Mouse (Mus musculus) CD8-positive naive resting alpha-beta T cell, adult 2 months (primary cell): ENCODE measurements around the gene Helz.

Source experiments
- DNase-seq, 2 experiments: peaks; one replicate each; pipeline ENCODE4 v3.0.0; 2022; ENCODE audit warnings: low read depth in 2 of 2, low spot score in 2 of 2

The Helz gene

DNA sequence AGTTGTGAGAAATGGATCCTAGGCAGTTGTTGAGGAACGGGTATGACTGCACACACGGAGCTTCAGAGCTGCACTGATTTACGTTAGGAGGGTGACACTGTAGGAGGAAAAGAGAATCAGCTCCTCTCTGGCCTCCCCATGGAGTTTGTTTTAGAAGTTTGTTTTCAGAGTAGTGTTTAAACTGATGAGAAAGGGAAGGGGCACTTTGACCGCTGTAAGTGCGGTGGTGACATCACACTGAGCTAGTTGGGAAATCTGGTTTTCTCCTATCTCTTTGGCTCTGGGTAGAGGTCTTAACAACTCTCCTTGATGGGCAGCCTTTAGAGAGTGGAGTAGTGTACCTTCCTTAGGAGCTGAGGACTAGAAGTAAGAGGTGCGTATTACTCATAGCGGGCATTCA, 58.0 kb downstream of the Helz start:
- DNase-seq: no peak

DNA sequence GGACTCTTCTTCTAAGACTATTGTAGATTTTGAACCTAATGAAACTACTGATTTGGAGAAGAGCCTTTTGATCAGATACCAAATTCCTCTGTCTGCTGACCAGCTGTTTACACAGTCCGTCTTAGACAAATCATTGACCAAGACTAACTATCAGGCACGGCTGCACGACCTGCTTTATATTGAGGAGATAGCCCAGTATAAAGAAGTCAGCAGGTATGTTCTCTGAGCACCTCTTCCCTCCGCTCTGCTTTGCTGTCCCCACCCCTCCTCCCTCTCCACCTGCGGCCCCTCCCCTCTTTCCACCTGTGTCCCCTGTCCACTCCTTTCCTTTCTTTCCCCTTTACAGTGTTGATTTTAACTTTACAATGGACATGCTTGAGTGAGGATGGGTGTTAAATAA, 66.2 kb downstream of the Helz start:
- no peak for DNase-seq

DNA sequence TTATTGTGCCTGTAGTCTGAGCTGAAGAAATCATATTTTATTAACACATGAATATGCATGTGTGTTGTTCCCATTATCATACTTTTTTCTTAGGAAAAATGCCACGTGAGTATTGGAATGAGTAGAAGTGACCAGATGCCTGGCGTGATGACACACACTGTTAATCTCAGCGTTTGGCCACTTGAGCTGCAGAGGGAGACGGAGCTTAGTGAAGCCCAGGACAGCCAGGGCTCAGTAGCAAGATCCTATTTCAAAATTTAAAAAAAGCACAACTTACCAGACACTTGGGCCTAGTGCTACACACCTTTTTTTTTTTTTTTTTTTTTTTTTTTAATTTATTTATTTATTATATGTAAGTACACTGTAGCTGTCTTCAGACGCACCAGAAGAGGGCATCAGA, 68.0 kb downstream of the Helz start:
- no peak for DNase-seq

DNA sequence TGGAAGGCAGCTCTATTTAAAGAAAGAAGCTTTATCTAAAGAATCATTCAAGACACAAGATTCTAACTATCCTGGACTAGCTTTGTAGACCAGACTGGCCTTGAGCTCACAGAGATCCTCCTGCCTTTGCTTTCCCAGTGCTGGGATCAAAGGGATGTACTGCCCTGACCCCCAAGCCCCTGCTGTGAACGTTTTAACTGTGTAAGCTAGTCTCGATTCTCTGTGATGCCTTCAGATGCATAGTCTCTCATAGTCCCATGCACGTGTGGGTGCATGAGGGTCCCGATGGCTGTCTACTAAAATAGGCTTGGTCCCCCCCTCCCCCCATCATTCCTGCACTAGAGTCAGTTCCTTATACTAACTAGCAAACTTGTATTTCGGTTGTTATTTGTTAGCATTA, 70.2 kb downstream of the Helz start:
- DNase-seq: no peak

DNA sequence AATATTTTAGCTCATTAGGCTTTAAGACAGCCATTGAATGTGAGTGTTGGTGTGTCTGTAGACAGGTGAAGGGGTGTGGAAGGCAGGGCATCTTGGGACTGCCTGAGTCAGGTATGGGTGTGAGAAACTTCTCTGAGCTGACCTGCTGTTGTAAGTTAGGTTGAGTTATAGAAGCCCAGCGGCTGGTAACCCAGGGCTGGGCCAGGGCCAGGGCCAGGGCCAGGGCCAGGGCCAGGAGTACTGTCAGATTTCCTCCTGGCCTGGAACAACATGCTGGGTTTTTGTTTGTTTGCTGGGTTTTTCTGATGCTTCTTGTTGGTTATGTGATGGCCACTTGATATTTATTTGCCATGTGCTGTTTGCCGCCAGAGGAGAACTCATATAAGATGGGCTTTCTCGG, 76.9 kb downstream of the Helz start:
- DNase-seq: no peak

DNA sequence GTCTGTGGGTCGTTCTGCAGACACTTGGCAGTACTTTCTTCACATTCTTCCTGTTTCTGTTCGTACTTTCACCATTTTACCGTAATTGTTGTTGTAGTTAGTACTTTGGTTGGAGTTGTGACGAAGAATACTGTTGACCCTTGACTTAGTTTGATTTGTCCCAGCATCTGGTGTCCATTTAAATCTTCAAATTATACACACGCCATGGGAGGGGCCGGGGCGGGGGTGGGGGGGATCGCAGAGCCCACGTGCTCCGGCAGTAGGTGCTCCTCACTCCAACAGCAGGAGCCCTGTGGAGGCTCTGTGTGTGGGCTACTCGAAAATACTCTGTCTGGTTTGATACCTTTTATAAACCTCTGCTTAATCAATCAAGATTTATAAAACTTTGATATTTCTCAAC, 78.0 kb downstream of the Helz start:
- DNase-seq: no peak

DNA sequence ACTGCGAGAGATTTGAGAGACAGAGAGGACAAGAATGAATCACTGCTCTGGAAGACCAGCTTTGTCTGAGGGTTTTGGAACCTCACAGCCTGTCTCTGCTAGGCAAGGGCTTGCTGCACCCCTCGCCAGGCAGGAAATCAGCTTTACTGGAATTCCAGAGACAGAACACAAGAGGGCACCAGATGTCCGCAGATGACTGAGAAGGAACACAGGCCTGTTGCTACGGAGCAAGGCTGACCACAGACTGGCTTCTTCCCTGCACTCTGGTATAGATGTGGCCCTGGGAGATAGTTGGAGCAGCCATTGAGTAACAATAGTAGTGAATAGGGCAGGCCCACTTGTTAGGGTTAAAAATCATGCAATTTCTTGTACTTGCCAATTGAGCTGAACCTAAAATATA, 81.8 kb downstream of the Helz start:
- no peak for DNase-seq

DNA sequence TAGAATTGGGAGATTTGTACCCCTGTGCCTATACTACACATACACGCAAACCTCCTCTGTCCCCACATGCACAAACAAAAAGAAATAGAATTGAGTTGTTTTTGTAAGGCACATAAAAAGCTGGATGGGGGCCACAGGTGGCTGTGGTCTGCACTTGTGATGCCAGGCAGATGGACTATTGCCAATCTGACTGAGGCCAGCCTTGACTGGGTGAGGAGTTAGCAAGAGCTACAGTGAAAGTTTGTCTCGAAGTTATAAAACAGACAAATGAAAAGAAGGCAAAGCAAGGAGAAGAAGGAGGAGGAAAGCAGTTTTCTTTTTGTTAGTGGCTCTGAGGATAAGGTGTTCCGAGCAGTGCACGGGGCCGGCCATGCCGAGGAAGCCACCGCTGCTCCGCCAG, 82.2 kb downstream of the Helz start:
- no peak for DNase-seq

DNA sequence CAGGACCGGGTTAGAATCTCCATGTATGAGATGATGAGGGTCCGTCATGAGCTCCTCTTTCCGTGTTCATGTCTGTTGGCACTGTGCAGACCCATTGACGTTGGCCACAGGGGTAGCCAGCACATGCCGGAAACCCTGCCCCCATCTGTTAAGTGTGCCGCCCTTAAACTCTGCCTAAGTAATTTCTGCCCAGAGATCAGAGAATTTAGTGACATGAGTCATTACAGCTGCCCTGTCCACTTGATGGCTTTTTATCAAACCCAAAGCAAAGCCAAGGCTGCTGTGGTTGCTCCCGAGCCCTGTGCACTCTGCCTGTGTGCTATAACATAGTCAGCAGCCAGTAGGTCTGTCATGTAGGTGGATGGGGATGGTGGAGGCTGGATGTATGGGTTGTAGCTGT, 83.4 kb downstream of the Helz start:
- no peak for DNase-seq

DNA sequence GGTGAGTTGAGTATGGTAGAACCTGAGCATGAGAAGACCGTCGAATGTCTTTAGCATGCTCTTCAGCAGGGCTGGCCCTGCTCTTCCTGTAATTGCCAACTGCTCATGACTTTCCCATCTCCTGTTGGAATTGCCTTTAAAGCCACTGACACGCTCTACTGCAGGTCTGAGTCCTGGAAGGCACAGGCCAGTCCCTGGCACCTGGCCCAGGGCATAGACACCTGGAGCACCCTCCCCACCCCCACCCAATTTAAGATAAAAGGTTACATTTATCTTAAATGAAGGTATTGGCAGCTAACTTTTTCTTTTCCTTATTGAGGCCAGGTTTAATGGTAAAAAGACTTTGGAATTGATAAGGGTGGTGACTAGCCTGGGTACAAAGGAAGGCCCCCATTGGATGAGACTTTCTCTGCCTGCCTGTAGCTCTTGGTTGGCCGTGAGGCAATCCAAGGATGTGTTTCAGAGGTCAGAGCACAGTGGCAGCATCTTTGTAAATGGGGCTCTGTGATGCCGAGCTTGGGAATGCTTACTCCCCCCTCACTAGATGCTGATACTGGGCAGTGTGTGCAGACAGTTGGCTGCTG, 85.9 kb downstream of the Helz start:
- no peak for DNase-seq

DNA sequence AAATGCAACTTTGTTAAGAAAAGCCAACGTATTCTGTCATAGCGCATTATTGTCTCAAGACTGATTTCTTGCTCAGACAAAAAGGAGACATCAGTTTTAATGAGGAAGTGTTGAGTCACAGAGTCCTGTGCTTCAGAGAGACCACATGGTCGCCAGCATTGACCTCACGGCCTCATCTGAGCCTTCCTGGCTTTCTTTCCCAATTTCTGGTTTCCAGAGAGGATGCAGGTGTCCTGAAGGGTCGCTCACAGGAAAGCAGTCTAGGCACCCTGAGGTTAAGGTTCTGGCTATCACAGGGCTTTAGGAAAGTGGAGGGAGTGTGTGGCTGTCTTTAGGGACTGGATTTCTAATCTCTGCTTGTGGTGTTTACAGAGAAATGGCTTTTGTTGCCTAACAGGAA, 90.4 kb downstream of the Helz start:
- no peak for DNase-seq

DNA sequence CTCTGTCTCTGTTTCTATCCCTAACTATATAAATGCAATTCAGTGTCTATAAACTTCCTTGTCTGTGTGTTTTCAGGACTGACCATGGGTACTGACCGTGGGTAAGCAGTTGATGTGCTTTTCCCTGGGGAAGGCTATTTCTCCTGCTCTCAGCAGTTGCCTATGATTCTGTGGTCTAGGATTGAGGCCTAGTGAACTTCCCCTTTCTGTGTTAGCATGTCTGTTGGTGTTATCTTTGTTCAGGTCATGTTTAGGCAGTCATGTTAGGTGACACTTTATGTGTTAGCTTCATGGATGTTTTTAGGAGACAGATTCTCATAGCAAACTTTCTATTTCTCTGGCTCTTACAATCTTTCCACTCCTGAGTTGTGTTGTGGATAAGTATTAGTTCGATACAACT, 91.9 kb downstream of the Helz start:
- no peak for DNase-seq

DNA sequence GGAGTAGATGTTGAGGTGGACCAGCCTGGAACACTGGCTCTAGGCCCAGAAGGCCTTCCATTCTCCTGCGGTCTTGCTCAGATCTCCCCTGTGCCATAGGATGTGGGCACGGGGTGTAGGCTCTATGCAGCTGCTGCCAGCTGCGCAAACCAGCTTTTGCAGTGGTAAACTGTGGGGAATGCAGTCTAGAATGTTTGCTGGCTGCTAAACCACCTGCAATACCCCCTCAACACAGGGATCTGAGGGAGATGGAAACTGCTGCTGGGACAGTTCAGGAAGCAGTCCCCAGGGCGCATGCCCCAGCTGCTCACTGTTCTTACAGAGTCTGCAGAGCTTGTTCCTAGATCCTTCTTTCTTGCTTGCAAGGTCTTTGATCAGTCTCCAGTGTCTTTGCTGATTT, 96.7 kb downstream of the Helz start:
- no peak for DNase-seq

DNA sequence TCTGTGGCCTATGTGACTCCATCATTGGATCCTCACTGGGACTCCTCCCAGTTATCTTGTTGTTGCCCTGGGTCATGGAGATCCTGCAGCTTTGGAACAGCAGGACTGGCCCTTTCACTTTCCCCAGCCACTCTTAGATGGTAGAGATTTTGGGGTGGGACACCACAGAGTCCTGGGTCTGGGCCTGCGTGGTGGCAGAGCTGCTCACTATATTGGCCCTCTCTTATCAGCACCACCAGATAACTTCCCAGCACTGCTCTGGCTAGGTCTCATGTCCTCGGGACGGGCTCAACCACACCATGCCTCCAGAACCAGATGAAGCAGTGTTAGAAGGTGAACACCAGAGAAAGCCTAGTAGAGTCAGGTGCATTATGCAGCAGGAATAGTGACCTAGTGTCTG, 99.6 kb downstream of the Helz start:
- DNase-seq: no peak

DNA sequence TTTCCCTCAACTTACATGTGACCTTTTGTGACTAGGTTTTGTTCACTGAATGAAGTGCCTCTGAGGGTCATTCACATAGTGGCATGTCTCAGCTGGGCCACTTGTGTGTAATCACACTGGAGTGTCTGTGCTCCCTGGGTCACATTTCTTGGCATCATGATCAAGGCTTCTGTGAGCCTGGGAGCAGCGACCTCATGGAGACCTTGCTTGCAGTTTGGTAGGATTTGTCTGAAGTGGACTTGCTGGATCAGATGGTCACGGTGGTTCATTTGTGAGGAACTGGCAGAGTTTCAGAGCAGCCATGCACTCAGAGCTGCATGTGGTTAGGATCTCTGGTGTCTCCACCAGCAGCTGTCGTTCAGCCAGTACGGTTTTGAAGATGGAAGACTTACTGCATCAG, 100.9 kb downstream of the Helz start:
- DNase-seq: no peak

DNA sequence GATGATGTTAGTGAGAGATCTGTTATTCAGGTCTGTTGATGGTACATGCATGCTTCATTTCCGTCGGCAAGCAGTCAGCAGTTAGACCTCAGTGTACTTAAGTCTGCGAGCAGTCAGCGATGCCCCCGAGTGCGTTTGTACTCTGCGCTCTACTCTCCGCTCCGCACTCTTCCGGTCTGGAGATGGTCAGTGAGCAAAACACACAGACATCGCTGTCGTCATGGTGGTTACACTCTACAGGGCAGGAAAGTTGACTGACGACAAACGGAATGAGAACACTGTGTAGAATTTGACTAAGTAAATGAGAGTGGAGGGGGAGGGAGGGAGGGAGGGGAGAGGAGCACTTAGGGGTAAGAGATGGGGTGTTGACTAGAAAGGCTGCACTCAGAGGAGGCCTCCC, 101.7 kb downstream of the Helz start:
- DNase-seq: no peak

DNA sequence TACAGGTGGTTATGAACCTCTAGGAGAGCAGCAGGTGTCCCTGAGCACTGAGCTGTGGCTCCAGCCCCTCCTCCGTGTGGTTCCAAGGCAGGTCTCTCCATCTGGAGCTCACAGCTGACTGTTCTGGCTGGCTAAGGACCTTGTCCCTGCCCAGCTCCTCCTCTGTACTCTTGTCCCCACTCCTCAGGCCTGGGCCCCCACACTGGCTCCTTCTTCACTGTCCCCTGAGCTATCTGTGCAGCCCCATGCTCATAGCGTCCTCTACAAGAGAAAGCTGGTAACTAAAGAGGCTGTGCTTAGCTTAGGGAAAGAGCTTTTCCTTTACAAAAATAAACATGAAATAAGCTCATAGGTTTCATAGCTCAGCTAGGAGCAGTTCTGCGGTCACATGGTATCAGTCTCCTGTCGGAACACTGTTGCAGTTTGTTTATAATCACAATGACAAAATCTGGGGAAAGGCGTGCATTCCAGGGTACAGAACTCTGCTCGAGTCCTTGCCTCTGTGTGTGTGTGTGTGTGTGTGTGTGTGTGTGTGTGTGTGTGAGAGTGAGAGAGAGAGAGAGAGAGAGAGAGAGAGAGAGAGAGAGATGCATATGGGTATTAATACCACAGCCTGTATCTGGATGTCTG, 102.8 kb downstream of the Helz start:
- DNase-seq: no peak

DNA sequence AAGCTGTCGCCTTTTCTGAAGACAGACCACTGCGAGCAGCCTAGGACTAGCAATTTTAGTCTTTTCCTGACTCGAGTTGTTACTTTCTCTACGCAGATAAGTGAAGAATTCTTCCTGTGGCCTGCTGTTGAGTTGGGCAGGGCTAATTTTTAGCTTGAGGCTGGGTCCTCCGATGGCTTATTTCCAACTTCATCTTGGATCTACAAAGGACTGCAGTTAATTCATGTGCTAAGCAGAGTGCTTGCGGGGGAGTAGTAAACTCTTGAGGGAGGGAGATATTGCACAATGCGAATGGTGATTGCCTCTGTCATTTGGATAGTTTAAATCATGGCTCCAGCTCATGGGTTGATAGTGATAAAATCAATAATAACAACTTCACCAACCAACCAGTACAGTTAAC, 103.7 kb downstream of the Helz start:
- DNase-seq: no peak

DNA sequence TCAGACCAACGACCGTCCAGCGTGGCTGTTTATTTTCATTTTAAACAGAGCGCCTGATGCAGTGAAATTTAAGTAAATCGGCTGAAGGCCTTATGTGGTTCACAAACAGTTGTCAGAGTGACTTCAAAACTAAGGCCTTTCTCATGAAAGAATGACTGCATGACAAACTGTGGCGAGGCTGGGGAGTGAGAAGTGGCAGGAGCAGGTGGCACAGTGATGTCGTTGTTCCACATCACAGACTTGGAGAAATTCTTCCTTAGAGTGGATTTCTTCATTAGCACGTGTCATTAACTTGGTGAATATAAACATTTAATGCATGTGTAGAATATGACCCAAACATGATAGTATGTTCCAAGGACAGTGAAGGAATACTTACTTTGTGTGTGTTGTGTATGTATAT, 104.4 kb downstream of the Helz start:
- DNase-seq: no peak

DNA sequence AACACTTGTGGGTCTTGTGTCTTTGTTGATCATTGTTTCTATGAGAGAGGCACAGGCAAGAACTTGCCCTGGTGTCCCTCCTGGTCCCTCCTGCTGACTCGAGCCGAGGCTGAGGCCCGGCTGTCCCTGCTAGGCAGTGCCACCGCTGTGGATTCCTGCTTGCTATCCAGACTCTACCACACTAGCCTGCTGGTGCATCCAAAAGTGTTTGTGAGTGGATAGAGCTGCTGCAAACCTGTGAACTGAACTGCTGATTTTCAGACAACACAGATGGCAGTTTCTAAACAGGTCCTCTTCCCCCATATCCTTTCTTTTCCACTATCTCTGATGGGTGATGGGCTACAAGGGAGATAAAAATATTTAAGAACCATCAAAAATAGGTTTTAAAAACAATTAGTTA, 107.8 kb downstream of the Helz start:
- no peak for DNase-seq

DNA sequence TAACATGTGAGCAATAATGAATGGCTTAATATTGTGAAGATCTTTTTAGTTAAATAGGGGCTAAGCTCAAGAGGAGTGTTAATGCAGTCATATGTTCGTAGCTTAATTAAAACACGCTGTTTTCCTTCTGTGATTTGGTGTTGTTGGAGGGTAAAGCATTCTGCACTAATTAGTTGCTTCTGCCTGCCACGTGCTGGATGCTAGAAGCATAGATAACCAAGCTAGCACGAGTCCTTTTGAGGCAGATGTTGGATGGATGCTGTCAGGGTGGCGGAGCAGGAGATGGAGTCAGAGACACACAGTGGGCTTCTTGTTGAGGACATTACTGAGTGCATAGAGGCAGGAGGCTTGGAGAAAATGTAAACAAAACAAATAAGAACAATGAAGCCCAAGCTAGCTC, 109.4 kb downstream of the Helz start:
- DNase-seq: no peak

DNA sequence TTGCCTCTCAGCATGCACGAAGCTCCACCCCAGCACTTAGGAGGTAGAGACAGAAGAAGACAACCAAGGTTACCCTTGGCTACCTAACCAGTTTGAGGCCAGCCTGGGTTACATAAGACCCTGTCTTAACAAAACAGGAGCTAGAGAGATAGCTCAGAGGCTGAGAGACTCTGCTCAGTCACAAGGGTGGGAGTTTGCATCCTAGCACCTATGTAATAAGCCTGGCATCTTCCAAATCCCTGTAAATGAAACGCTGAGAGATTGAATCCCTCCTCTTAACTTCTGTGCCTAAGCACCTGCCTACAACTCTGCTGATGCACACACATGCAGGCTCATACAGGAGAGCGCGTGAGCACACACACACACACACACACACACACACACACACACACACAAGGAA, 112.7 kb downstream of the Helz start:
- no peak for DNase-seq

DNA sequence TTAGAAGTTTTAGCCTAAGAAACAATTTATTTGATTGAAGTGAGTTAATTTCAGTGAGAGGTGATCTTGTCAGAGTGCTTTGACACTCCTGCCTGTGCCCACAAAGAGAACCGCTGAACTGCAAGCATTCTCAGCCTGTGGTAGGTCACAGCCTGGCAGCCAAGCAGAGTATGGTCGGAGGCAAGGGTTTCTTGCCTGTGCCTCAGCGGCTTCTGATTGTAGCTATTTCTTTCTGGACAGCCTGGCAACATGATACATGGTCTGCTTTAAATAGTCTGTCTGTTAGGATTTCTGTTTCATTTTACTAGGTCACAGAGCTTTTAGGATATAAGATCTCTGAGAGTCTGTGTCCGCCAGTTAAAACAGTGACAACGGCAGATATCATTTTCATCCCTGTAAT, 114.9 kb downstream of the Helz start:
- no peak for DNase-seq

DNA sequence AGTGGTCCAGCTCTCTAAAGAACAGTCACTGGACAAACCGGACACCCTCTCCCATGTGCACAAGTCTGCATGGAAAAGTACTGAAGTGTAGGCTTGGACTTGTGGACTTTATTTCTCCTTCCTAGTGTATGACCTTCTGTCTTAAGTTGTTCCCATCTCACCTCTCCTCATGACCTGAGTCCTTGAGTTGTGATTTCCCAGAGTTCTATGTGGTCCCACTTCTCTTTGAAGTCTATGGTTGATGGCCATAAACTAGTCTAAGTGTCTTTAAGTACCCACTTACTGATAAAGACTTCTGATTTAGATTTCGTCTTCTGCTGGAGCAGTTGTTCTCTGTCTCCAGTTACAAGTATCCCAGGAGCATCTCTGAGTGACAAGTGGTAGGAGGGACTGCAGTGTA, 119.8 kb downstream of the Helz start:
- DNase-seq: no peak
